Mouse (Mus musculus) hindbrain, embryonic 13.5 days (tissue): ENCODE measurements around the gene B3gat2. TPM values are rescaled to one million over a fixed set of nuclear protein-coding genes. Genes with fewer than 3 reads are reported as not detected.

Experiments
- ATAC-seq: fragments of 200-750 bp; cut with Nextera tagmentation; 2 replicates; pipeline ENCODE4 v1.8.0; 2017; ENCODE audit warnings: moderate TSS enrichment; ENCODE audit not compliant: low FRiP score
- H3K27ac ChIP-seq: fragments of 300-500 bp; sonication (generic); 2 replicates; pipeline ENCODE4 v1.5.1; 2015; ENCODE audit warnings: inconsistent platforms, mild to moderate bottlenecking, moderate library complexity
- H3K27me3 ChIP-seq: fragments of 300-500 bp; sonication (generic); 2 replicates; pipeline ENCODE4 v1.6.1; 2015; ENCODE audit warnings: mild to moderate bottlenecking, inconsistent platforms
- H3K36me3 ChIP-seq: fragments of 300-500 bp; sonication (generic); 2 replicates; pipeline ENCODE4 v1.6.1; 2015; ENCODE audit warnings: mild to moderate bottlenecking, inconsistent platforms
- H3K4me1 ChIP-seq: fragments of 300-500 bp; sonication (generic); replicated peaks from 2 replicates; pipeline ENCODE4 v1.6.1; 2015; ENCODE audit warnings: inconsistent platforms
- H3K4me2 ChIP-seq: fragments of 300-500 bp; sonication (generic); 2 replicates; pipeline ENCODE4 v1.6.1; 2015; ENCODE audit warnings: inconsistent platforms, mild to moderate bottlenecking, moderate library complexity
- H3K4me3 ChIP-seq: fragments of 300-500 bp; sonication (generic); 2 replicates; pipeline ENCODE4 v1.5.1; 2015; ENCODE audit warnings: mild to moderate bottlenecking, inconsistent platforms
- H3K9ac ChIP-seq: fragments of 300-500 bp; sonication (generic); 2 replicates; pipeline ENCODE4 v1.6.1; 2015; ENCODE audit warnings: mild to moderate bottlenecking, inconsistent platforms
- H3K9me3 ChIP-seq: fragments of 300-500 bp; sonication (generic); 2 replicates; pipeline ENCODE4 v1.6.1; 2016; ENCODE audit warnings: inconsistent platforms
- WGBS: fragments of 180-500 bp; shearing (Covaris S2); methylation state at CpG from one replicate; pipeline ENCODE4 v1.1.7; 2015; 5-methylcytosine and 5-hydroxymethylcytosine counted together
- polyA plus RNA-seq: library from polyadenylated mRNA; unstranded; fragments of >200 nt; fragmentation: Nextera tagmentation; extraction: Ambion mirVana; gene quantifications from 2 replicates; pipeline ENCODE4 v1.2.1, GENCODE M21; 2015

B3gat2 gene
- 13.8 and 16.0 TPM in 2 replicates for polyA plus RNA-seq

GRCm38 (mm10) chr1:23761502-23762135 lies at the start of gene B3gat2:
Gene B3gat2, plus strand, starts transcription at chr1:23761753.
- H3K9ac ChIP-seq: peak within 1 kb of the TSS; percentile 84
- under 1% methylated on average over 33 of the region's 34 CpGs for WGBS
- ATAC-seq: peak; percentile 63

DNA sequence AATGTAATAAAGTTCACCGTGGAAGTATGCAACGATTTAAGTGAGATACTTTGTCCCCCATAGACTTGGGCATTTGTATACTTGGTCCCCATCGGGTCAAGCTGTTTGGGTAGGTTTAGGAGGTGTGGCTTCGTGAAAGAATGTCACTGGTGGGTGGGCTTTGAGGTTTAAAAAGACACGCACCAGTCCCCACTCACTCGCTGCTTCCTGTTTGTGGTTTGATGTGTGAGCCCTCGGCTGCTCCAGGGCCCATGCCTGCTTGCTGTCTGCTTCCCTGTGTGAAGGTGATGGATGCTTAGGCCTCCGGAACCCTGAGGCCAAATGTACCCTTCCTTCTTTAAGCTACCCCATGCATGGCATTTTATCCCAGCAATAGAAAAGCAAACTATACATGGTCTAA lies 41.2 kb upstream of the B3gat2 start:
- H3K27ac ChIP-seq: no peak overlapping the region
- no peaks in the 10 kb centered on the region for H3K4me1 ChIP-seq
- no peak overlapping the region for H3K4me3 ChIP-seq
- H3K27me3 ChIP-seq: no peaks in the 10 kb centered on the region
- H3K9ac ChIP-seq: no peak overlapping the region
- H3K36me3 ChIP-seq: no peaks in the 10 kb centered on the region
- ATAC-seq: no peak
- H3K4me2 ChIP-seq: no peak overlapping the region
- 78% methylated on average over 8 of the region's 8 CpGs for WGBS
- H3K9me3 ChIP-seq: no peaks in the 10 kb centered on the region

More at GRCm38 (mm10) chr1:23761502-23762135, at the start of gene B3gat2:
- H3K27ac ChIP-seq: peak within 1 kb of the TSS; percentile 88
- peak within 1 kb of the TSS; percentile 86 for H3K4me2 ChIP-seq
- H3K36me3 ChIP-seq: no peaks in the 10 kb centered on the region
- no peaks in the 10 kb centered on the region for H3K9me3 ChIP-seq
- peaks cover 30% of the 10 kb centered on the region for H3K4me1 ChIP-seq
- H3K27me3 ChIP-seq: peaks cover 35% of the 10 kb centered on the region
- peak within 1 kb of the TSS; percentile 76 for H3K4me3 ChIP-seq

DNA sequence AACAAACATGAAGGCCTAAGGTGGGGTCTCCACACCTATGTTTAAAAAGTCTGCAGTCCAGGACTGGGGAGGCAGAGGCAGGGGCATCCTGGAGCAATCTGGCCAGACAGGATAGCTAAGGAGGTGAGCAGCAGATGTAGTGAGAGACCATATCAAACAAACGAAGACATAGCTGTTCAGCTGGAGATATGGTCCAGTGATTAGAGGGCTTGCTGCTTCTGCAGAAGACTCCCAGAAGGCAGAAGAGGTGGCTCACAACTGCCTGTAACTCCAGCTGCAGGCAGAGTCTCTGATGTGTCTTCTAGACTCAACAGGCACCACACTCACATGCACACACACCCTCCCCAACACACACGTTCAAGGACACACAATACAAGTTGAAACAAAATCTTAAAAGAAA lies 40.5 kb upstream of the B3gat2 start:
- no peaks in the 10 kb centered on the region for H3K36me3 ChIP-seq
- H3K27ac ChIP-seq: no peak overlapping the region
- no peak overlapping the region for H3K4me2 ChIP-seq
- H3K27me3 ChIP-seq: no peaks in the 10 kb centered on the region
- no peaks in the 10 kb centered on the region for H3K4me1 ChIP-seq
- 79% methylated on average over 2 of the region's 2 CpGs for WGBS
- no peak overlapping the region for H3K9ac ChIP-seq
- no peaks in the 10 kb centered on the region for H3K9me3 ChIP-seq
- no peak overlapping the region for H3K4me3 ChIP-seq
- no peak for ATAC-seq

DNA sequence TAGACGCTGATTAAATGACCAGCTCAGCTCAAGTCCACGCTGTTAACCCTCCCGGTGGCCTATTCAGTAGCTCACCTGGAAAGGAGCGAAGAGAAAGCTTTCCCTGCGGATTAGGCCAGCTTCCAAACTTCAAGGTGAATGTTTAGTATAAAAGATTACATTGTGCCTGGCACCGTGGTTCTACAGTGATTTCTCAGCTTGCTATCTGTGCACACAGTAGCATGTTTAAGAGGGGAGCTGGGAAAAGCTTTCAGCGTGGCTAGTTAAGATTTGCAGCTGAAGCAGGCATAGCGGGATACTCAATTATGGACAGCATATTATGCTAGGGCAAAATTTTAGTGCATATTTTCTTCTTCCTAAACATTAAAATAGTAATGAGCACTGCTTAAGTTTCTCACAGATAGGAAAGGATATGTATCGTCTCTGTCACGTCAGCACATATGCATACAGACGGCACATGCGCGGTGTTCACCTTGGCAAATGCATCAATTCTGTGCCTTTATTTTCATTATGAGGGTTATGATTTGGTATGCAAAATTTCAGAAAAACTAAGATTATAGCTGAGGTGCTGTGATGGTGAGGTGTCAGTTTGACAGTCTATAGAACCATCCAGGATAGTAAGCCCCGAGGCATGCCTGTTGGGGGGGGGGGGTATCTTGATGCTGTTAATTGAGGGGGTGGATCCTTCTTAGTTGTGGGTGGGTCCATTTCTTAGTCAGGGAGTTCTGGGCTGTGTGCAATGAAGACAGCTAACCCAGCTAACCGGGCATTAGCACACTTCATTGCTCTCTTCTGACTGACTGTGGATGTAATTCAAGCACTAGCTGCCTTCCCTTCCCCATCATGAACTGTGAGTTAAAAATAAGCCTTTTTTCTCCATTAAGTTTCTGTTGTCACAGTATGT lies 38.8 kb upstream of the B3gat2 start:
- Histone ChIP-seq H3K4me2 (no peak overlapping the region), H3K9ac (no peak overlapping the region), H3K27me3 (no peaks in the 10 kb centered on the region), H3K4me1 (no peaks in the 10 kb centered on the region), H3K27ac (no peak overlapping the region), H3K9me3 (no peaks in the 10 kb centered on the region), H3K4me3 (no peak overlapping the region), H3K36me3 (no peaks in the 10 kb centered on the region)
- ATAC-seq: 0 out of 2 replicates have a peak, but pooled peaks have one; percentile 43
- 77% methylated on average over 15 of the region's 15 CpGs for WGBS

- Histone ChIP-seq H3K4me3 (no peak overlapping the region), H3K27me3 (no peaks in the 10 kb centered on the region), H3K9ac (no peak overlapping the region), H3K4me1 (no peaks in the 10 kb centered on the region), H3K9me3 (no peaks in the 10 kb centered on the region), H3K36me3 (no peaks in the 10 kb centered on the region), H3K4me2 (no peak overlapping the region), H3K27ac (no peak overlapping the region)
- WGBS: 93% methylated on average over 5 of the region's 5 CpGs
- no peak for ATAC-seq
Measured at GRCm38 (mm10) chr1:23731324-23731723, 30.2 kb upstream of the B3gat2 start.

- Histone ChIP-seq H3K36me3 (no peaks in the 10 kb centered on the region), H3K4me3 (no peak overlapping the region), H3K27ac (no peak overlapping the region), H3K9ac (no peak overlapping the region), H3K9me3 (no peaks in the 10 kb centered on the region), H3K4me1 (no peaks in the 10 kb centered on the region), H3K27me3 (no peaks in the 10 kb centered on the region), H3K4me2 (no peak overlapping the region)
- ATAC-seq: no peak
- WGBS: 47% methylated on average over 3 of the region's 3 CpGs
Measured at GRCm38 (mm10) chr1:23750864-23751532, 10.6 kb upstream of the B3gat2 start.

- ATAC-seq: no peak
- H3K4me3 ChIP-seq: no peak overlapping the region
- H3K36me3 ChIP-seq: no peaks in the 10 kb centered on the region
- WGBS: 87% methylated on average over 2 of the region's 2 CpGs
- no peak overlapping the region for H3K9ac ChIP-seq
- no peaks in the 10 kb centered on the region for H3K4me1 ChIP-seq
- no peak overlapping the region for H3K27ac ChIP-seq
- H3K4me2 ChIP-seq: no peak overlapping the region
- no peaks in the 10 kb centered on the region for H3K27me3 ChIP-seq
- no peaks in the 10 kb centered on the region for H3K9me3 ChIP-seq
Measured at GRCm38 (mm10) chr1:23753091-23753490, 8.5 kb upstream of the B3gat2 start.

GRCm38 (mm10) chr1:23753591-23753990 lies 8.0 kb upstream of the B3gat2 start:
- no peaks in the 10 kb centered on the region for H3K4me1 ChIP-seq
- no peak overlapping the region for H3K9ac ChIP-seq
- WGBS: 92% methylated on average over 6 of the region's 6 CpGs
- H3K27me3 ChIP-seq: no peaks in the 10 kb centered on the region
- no peak overlapping the region for H3K4me2 ChIP-seq
- no peak overlapping the region for H3K27ac ChIP-seq
- H3K36me3 ChIP-seq: no peaks in the 10 kb centered on the region
- no peak for ATAC-seq
- H3K4me3 ChIP-seq: no peak overlapping the region
- H3K9me3 ChIP-seq: no peaks in the 10 kb centered on the region

DNA sequence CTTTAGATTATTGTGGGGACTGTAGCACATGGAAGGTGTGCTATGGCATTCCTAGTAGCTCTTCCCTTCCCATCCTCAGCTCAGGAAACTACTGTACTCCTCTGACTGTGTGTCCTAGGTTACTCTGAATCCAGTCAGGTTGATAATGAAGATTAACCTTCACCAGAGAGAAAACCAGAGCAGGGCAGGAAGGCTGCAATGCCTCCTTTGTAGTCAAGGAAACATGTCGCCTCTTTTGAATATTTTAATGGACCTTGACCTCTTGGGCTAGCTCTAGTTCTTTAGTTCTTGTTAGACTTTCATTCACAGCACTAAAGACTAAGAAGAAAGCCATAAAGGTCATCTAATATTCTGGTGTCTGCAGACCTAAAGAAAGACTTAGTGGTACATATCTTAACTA lies 7.2 kb upstream of the B3gat2 start:
- Histone ChIP-seq H3K4me3 (no peak overlapping the region), H3K9ac (no peak overlapping the region), H3K27me3 (peaks cover 7% of the 10 kb centered on the region), H3K4me1 (no peaks in the 10 kb centered on the region), H3K27ac (no peak overlapping the region), H3K36me3 (no peaks in the 10 kb centered on the region), H3K9me3 (no peaks in the 10 kb centered on the region), H3K4me2 (no peak overlapping the region)
- ATAC-seq: no peak
- 42% methylated on average over 1 of the region's 1 CpGs for WGBS

DNA sequence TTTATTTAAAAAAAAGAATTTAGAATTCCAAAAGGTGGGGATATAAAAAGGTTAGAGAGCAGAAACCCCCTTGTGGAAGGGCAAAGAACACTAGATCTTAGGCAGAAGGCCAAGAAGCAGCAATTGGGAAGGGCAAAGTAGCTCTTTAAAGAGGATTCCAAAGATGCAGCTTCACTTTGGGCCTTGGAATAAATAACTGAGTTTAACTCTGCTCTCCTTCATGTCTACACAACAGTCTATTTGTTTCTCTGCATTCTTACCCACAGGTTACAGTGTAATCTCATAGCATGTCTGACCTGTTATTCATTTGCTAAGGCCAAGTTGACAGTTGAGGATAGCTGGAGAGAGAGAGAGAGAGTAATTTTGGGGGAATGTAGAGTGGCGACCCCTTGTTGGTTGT lies 6.6 kb upstream of the B3gat2 start:
- no peaks in the 10 kb centered on the region for H3K4me1 ChIP-seq
- H3K9ac ChIP-seq: no peak overlapping the region
- H3K4me2 ChIP-seq: no peak overlapping the region
- no peak for ATAC-seq
- 96% methylated on average over 1 of the region's 1 CpGs for WGBS
- no peaks in the 10 kb centered on the region for H3K9me3 ChIP-seq
- no peak overlapping the region for H3K27ac ChIP-seq
- H3K36me3 ChIP-seq: no peaks in the 10 kb centered on the region
- peaks cover 13% of the 10 kb centered on the region for H3K27me3 ChIP-seq
- H3K4me3 ChIP-seq: no peak overlapping the region

GRCm38 (mm10) chr1:23762136-23762687 lies 659 bp downstream of the B3gat2 start:
- Histone ChIP-seq H3K9me3 (no peaks in the 10 kb centered on the region), H3K4me1 (peaks cover 30% of the 10 kb centered on the region), H3K27ac (peak overlapping the region; percentile 88), H3K27me3 (peaks cover 35% of the 10 kb centered on the region), H3K36me3 (no peaks in the 10 kb centered on the region), H3K4me3 (peak overlapping the region; percentile 76), H3K9ac (peak overlapping the region; percentile 84), H3K4me2 (peak overlapping the region; percentile 86)
- under 1% methylated on average over 45 of the region's 45 CpGs for WGBS
- ATAC-seq: peak; percentile 52
